Mouse (Mus musculus) 3134 (cell line): ENCODE results near the gene Copz2.

Experiments
- DNase-seq: peaks from one replicate; pipeline ENCODE4 v3.0.0-alpha.2; 2011; ENCODE audit warnings: low spot score; ENCODE audit not compliant: insufficient read length; ENCODE audit errors: extremely low read depth

Copz2 gene

GRCm38 (mm10) chr11:96861878-96862289 is 12.2 kb downstream of the Copz2 start:
- peak; percentile 94 for DNase-seq

- DNase-seq, result no peak
Observed at GRCm38 (mm10) chr11:96862534-96862933, 12.9 kb downstream of the Copz2 start.

DNA sequence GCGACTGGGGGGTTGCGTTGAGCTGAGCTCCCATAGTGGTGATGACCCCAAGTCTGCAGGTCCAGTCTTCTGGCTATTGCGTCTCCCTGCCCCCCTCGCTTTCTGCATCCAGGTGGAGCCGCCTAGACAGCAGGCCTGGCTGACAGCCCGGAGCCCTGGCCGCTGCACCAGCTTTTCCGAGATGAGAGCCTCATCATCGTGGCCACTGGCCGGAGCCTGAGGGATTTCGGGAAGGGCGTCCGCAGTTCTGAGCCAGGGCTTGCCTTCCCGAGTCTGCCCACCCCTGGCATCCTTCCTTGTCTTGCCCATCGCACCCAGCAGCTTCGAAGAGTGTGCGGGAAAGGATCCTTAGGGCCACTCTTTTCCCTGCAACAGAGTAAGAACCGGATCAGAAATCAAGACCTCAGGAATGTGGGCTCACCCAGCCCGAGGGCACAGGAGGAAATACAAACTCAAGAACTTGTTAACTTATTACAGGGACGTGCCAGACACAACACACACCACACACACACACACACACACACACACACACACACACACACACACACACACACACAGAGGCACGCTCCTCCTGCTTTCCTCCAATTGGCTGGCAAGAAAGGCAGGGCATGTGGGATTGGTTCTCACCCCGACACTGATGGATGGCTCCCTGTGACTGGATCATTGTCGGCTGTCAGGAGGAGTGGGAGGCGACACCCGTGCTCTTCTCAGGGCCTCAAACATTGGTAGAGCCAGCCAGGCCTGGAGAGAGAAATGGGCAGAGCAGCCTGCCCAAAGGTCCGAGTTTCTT is 13.7 kb downstream of the Copz2 start:
- peak; percentile 85 for DNase-seq

DNA sequence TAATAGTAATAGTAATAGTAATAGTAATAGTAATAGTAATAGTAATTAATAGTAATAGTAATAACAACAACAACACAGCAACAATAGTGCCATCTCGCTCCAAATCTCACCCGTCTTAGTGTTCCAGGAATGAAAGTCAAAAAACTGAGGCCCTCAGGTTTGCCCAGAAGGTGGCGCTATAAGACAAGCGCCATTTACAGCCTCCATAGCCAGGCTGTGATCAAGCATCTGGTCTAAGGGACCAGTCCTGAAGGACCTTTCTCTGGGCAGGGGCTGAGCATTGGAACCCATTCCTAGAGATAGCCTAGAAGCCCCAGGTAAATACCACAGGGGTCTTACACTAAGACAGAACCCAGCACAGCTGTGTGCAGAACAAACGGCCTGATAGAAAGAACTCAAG is 17.5 kb downstream of the Copz2 start:
- DNase-seq, result no peak

- no peak for DNase-seq
Observed at GRCm38 (mm10) chr11:96872441-96873379, 23.0 kb downstream of the Copz2 start.

GRCm38 (mm10) chr11:96873601-96874140 is 24.0 kb downstream of the Copz2 start:
- no peak for DNase-seq

DNA sequence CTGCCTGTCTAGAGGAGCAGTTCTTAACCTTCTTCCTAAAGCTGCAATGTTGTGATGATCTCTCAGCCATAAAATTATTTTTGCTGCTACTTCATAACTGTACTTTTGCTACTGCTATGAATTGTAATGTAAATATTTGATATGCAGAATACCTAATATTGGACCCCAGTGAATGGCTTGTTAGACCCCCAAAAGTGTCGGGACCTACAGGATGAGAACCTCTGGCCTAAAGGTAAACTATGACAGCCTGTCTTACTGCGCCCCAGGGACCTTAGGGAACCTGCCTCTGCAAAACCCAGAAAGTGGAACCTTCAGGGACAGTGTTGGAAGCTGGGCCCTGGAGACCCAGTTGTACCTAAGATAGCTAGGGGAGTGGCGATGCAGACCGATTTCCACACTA is 25.6 kb downstream of the Copz2 start:
- no peak for DNase-seq

DNA sequence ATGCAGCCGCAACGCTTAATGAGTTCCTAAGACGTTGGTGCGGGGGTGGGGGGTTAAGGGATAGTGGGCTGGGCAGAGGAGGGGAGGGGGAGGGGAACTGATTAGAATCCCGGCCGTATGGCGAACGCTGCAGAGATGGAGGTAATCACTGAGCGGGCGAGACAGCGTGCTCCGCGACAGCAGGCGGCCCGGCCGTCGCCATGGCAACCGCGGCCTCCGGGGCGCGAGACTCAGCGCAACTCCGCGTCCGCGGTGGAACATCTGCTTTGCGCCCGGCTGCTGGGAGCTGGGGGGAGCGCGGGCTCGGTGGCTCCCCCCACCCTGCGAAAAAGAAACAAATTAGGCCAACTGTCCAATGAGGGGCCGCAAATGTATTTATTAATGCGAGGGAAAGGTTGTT is 26.1 kb downstream of the Copz2 start:
- DNase-seq, result no peak

- no peak for DNase-seq
Observed at GRCm38 (mm10) chr11:96876300-96877040, 26.8 kb downstream of the Copz2 start.

DNA sequence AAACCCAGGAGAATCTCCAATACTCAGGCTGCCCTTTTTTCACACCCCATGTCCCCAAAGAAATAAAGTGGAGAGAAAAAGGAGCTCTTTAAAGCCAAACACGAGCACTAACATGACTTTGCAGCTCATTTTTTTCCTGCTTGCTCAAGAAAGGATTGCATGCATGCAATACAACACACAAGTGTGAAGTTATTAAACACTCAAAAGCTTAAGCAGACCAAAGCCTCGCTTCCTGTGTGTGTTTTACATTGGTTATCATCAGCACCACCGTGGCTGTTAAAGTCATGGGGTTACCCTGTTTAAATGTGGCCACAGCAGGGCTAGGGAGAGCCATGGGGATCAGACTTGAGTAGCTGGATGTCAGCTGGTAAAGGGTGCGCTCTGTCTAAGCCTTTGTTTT is 27.4 kb downstream of the Copz2 start:
- DNase-seq, result no peak

GRCm38 (mm10) chr11:96878715-96879114 is 29.0 kb downstream of the Copz2 start:
- DNase-seq, result no peak

DNA sequence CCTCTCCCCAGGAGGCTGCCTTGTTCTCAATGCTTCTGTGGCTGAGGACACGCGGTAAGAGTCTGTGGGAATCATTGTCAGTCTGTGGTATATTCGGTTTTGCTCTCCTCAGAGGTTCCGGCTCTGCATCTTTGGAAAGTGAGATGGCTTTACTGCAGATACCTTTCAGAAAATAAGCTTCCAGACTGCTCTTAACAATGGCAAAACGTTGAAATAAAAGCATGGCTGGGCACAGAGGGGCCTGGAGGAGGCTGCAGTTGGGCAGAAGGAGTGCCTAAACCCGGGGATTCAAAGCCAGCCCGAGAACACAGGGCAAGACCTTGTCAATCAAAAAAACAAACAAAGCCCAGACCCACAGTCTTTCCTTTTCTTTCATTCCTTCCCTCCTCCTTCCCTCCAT is 29.7 kb downstream of the Copz2 start:
- no peak for DNase-seq

- DNase-seq, result no peak
Observed at GRCm38 (mm10) chr11:96880296-96880695, 30.6 kb downstream of the Copz2 start.

DNA sequence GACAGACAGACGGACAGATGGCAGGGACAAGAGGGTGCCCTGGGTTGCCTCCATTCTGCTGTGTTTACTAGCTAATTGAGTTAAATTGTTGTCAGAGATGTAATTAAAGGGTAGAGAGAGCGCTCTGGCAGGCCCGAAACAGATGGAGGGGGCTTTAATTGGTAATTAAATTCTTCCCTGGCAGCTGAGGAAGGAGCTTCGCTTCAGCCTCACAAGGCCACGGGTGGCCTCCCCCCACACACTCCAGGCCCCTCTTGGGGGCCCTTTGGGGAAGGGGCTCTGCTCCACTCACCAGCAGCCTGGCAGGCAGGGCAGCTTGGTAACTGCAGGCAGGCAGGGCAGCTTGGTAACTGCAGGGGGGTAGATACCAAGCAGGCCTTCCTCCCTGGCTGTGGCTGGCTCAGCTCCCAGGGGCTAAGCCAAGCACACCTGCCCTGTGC is 36.3 kb downstream of the Copz2 start:
- no peak for DNase-seq

DNA sequence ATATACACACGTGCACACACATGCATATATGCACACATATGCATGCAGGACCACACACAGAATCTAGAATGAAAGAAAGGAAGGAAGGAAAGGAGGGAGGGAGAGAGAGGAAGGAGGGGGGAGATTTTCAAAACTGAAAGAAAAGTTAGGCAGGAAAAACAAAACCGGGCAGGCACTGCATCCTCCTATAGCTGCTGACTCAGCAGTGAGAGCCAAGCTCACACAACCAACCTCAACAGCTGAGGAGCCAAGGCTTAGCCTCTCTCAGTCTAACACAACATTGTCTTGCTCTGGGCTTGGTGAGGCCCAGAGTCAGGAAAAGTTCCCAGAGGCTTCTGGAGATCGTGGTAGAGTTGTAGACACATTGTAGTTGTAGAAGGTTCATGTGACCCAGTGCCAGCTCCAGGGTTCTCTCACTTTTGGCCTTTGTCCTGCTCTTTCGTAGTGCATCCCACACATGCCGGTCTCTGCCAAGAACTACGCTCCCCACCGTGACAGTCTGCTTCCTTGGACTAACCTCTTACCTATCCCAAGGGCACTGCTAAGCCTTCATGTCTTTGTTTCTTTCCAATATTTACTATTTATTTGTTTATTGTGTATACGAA is 37.4 kb downstream of the Copz2 start:
- no peak for DNase-seq

- no peak for DNase-seq
Observed at GRCm38 (mm10) chr11:96891784-96892527, 42.3 kb downstream of the Copz2 start.

- no peak for DNase-seq
Observed at GRCm38 (mm10) chr11:96893203-96893842, 43.7 kb downstream of the Copz2 start.

DNA sequence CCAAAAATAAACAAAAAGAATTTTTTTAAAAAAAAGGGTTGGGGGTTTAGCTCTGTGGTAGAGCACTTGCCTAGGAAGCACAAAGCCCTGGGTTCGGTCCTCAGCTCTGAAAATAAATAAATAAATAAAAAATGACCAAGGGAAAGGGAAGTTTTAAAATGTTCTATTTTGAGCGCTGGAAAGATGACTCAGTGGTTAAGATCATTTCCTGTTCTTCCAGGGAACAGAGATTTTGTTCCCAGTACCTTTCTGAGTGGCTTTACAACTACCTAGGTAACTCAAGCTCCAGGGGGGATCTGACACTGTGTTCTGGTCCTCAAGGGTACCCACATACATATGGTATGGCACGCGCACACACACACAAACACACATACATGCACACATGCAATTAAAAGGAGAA is 46.2 kb downstream of the Copz2 start:
- no peak for DNase-seq
